Mouse (Mus musculus) testis, adult 2 months (tissue): ENCODE data around the gene Cacng8. TPM values are rescaled to one million over a fixed set of nuclear protein-coding genes. Genes with fewer than 3 reads are reported as not detected.
A peak's percentile ranks its signal among the peaks of the same experiment; 100 is the strongest.

ENCODE experiments used
- H3K27ac ChIP-seq: fragments of 200-500 bp; 2 replicates; pipeline ENCODE4 v1.5.1; 2012; ENCODE audit warnings: low read depth, low read length; ENCODE audit not compliant: control insufficient read depth, insufficient read depth
- H3K27me3 ChIP-seq: fragments of 200-500 bp; 2 replicates; pipeline ENCODE4 v1.6.1; 2012; ENCODE audit warnings: mild to moderate bottlenecking, low read length, moderate library complexity; ENCODE audit not compliant: control insufficient read depth, insufficient read depth
- H3K36me3 ChIP-seq: fragments of 200-500 bp; 2 replicates; pipeline ENCODE4 v1.6.1; 2012; ENCODE audit warnings: mild to moderate bottlenecking, low read length; ENCODE audit not compliant: control insufficient read depth, insufficient read depth
- H3K4me1 ChIP-seq: fragments of 200-500 bp; 2 replicates; pipeline ENCODE4 v1.6.1; 2012; ENCODE audit warnings: low read length; ENCODE audit not compliant: control insufficient read depth, insufficient read depth
- H3K4me3 ChIP-seq: fragments of 200-500 bp; 2 replicates; pipeline ENCODE4 v1.5.1; 2012; ENCODE audit warnings: low read depth, mild to moderate bottlenecking, low read length, moderate library complexity, mixed read lengths; ENCODE audit not compliant: control insufficient read depth
- CTCF ChIP-seq: fragments of 200-500 bp; IDR thresholded peaks from 2 replicates; pipeline ENCODE4 v1.5.1; 2012; ENCODE audit warnings: low read depth, mild to moderate bottlenecking, inconsistent platforms, low read length, moderate library complexity; ENCODE audit not compliant: control insufficient read depth, insufficient read depth, insufficient replicate concordance
- POLR2A ChIP-seq: fragments of 200-500 bp; IDR thresholded peaks from 2 replicates; pipeline ENCODE4 v1.6.1; 2012; ENCODE audit warnings: low read depth, mild to moderate bottlenecking, inconsistent platforms, low read length, moderate library complexity; ENCODE audit not compliant: control insufficient read depth
- polyA plus RNA-seq: library from polyadenylated mRNA; depleted of rRNA; stranded (reverse); fragments of >200 nt; gene quantifications from 2 replicates; pipeline ENCODE4 v1.2.3, GENCODE M21; 2012

Cacng8 gene
- polyA plus RNA-seq, 1 experiment: 10.9 TPM

- no peak overlapping the region for H3K27ac ChIP-seq
- H3K4me3 ChIP-seq: no peak overlapping the region
- peaks cover 2% of the 10 kb centered on the region; the same call in 1 of the 2 replicates for H3K27me3 ChIP-seq
- peaks cover 24% of the 10 kb centered on the region for H3K4me1 ChIP-seq
- TF ChIP-seq CTCF (no peak), POLR2A (no peak)
- H3K36me3 ChIP-seq: no peaks in the 10 kb centered on the region
Measured at GRCm38 (mm10) chr7:3370407-3370806, 20.1 kb upstream of the Cacng8 start.

DNA sequence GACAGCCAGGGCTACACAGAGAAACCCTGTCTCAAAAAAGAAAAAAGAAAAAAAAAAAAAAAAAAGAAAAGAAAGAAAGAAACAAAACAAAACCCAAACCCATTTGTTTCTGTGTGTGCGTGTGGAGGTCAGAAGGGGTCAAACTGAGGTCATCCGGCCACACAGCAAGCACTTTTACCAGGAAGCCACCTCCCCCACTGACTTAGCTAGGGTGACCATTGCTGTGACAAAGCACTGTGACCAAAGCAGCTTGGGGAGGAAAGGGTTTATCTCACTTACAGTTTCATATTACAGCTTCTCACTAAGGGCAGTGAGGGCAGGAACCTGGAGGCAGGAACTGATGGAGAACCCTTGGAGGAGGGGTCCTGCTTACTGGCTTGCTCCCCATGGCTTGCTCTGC is 18.1 kb upstream of the Cacng8 start:
- Histone ChIP-seq H3K27me3 (no peaks in the 10 kb centered on the region), H3K4me3 (no peak overlapping the region), H3K36me3 (no peaks in the 10 kb centered on the region), H3K4me1 (peaks cover 6% of the 10 kb centered on the region), H3K27ac (no peak overlapping the region)
- no peak for TF ChIP-seq POLR2A
- TF ChIP-seq CTCF: no peak

GRCm38 (mm10) chr7:3373754-3374153 is 16.7 kb upstream of the Cacng8 start:
- Histone ChIP-seq H3K27me3 (no peaks in the 10 kb centered on the region), H3K36me3 (no peaks in the 10 kb centered on the region), H3K4me3 (no peak overlapping the region), H3K27ac (no peak overlapping the region), H3K4me1 (no peaks in the 10 kb centered on the region)
- TF ChIP-seq CTCF (no peak), POLR2A (no peak)

- Histone ChIP-seq H3K4me1 (no peaks in the 10 kb centered on the region), H3K36me3 (no peaks in the 10 kb centered on the region), H3K4me3 (no peak overlapping the region), H3K27ac (no peak overlapping the region), H3K27me3 (no peaks in the 10 kb centered on the region)
- TF ChIP-seq POLR2A (no peak), CTCF (peak; percentile 54; the same call in 1 of the 2 replicates)
Measured at GRCm38 (mm10) chr7:3376831-3377230, 13.7 kb upstream of the Cacng8 start.

DNA sequence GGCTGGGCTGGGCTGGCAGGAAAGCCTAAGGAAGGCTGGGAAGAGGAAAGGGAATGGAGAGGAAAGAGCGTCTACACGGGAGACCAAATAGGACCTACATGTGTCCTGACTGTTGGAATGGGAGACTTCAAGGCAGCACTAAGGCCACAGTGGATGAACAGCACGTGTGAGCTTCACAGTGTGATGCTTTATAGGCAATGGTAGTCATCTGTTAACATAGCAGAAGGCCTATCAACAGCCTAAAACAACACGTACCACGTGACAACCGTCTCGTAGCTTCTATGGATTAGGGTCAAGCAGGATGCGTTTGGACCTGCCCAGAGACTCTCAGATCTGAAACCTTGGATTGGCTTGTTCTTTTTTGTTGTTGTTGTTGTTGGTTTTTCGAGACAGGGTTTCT is 8.4 kb upstream of the Cacng8 start:
- no peaks in the 10 kb centered on the region; the same call in 1 of the 2 replicates for H3K4me1 ChIP-seq
- no peaks in the 10 kb centered on the region for H3K27me3 ChIP-seq
- no peak overlapping the region for H3K27ac ChIP-seq
- H3K36me3 ChIP-seq: no peaks in the 10 kb centered on the region; the same call in 1 of the 2 replicates
- no peak overlapping the region for H3K4me3 ChIP-seq
- TF ChIP-seq POLR2A (no peak), CTCF (no peak)

- Histone ChIP-seq H3K27me3 (no peaks in the 10 kb centered on the region), H3K4me3 (no peak overlapping the region), H3K27ac (no peak overlapping the region), H3K4me1 (peaks cover 6% of the 10 kb centered on the region), H3K36me3 (no peaks in the 10 kb centered on the region; the same call in 1 of the 2 replicates)
- no peak for TF ChIP-seq CTCF
- no peak for TF ChIP-seq POLR2A
Measured at GRCm38 (mm10) chr7:3384807-3385319, 5.6 kb upstream of the Cacng8 start.

DNA sequence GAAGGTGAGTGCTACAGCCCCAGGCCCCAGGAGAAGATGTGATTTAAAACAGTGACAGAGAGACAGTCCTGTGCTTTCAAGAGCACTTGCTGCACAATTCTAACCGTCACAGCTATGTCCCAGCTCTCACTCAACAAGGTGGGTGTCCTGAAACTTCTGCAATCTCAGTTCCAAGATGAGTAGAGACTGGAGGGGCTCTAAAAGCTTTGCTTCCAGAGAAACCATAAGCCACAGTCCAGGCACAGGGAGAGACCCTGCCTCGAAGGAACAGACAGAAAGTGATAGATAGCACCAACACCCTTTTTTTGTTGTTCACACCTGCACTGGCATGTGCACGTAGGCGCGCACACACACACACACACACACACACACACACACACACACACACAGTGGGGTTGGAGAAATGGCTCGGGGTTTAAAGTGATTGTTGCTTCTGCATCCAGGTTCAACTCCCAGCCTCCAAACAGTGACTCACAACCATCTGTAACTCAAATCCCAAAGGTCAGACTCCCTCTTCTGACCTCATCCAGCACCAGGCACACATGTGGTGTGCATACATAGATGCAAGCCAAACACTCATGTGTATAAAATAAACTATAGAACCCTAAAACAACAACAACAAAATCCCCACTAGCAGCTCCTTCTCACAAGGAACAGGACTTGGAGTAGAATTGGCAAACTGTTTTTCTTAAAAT is 4.3 kb upstream of the Cacng8 start:
- peaks cover 11% of the 10 kb centered on the region for H3K4me1 ChIP-seq
- TF ChIP-seq CTCF (no peak), POLR2A (no peak)
- H3K36me3 ChIP-seq: no peaks in the 10 kb centered on the region; the same call in 1 of the 2 replicates
- H3K4me3 ChIP-seq: no peak overlapping the region
- no peaks in the 10 kb centered on the region for H3K27me3 ChIP-seq
- no peak overlapping the region for H3K27ac ChIP-seq

DNA sequence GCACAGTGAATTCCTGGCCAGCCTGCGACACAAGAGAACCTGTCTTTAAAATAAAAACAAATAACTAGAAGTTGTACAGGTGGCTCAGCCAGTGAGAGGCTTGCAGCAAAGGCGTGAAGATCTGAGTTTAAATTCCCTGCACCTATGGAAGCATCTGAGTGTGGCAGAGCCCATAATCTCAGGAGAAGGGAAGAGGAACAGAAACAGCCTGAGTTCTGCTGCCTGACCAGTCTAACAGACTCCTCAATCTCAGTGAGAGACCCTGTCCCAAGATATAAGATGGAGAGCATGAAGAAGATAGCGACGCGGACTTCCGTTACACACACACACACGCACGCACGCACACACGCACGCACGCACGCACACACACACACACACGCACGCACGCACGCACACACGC is 2.7 kb upstream of the Cacng8 start:
- Histone ChIP-seq H3K27ac (peak overlapping the region; percentile 80), H3K36me3 (no peaks in the 10 kb centered on the region; the same call in 1 of the 2 replicates), H3K4me1 (peaks cover 17% of the 10 kb centered on the region), H3K4me3 (peak overlapping the region; percentile 79), H3K27me3 (no peaks in the 10 kb centered on the region)
- no peak for TF ChIP-seq CTCF
- TF ChIP-seq POLR2A: no peak
